Comparison of ENCODE assay signal across 8 mouse cellular contexts in the genomic region with DNA sequence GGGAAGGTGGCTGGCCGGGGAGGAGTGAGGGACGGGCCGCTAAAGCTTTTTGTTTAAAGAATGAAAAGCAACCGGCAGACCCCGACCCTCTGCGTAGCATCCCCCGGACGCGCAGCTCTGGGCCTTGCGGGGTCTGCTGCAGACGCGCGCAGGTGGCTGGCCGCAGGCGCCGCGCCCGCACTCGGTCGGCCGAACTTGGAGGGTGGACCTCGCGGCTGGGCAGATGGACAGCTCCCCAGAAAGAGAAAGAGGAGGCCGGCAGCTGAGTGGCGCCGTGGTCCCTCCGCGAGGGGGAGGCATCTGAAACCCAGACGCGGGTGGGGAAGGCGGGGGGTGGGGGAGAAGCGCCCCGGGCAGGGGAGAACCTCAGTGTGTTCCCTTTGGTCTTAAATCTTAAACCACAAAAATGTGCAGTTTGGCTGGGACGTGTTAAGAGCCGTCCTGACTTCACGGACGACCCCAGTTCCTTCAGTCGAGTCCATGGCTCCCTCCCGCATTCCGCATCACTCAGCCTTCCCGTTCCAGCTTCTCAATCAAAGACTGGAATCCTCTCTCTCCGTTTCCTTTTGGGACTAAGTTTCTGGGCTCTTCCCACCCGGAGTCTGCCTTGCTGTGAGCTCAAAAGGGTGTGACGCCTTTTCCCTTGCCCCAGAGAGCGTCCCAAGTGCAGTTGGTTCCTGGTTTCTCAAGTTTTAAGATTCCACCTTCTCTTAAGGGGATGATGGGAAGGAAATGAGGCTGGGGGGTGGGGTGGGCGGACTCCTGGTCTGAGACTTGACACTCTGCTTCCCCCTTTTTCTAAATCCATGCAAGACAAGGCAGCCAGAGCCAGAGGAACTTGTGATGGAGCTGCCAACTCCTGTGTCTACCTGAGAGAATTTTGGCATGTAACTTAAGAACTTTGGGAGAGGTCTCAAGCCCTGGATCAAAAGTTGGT. TPM values are rescaled to one million over a fixed set of nuclear protein-coding genes. Genes with fewer than 3 reads are reported as not detected.
DNase-seq lines count a peak whose midpoint lies in the region; ATAC-seq and TF ChIP-seq lines count a peak whose summit lies in the region.

No protein-coding gene starts in this region.

- WGBS in embryonic facial prominence, embryonic 15.5 days, result under 1% methylated on average over 45 of the region's 46 CpGs
- WGBS in heart, embryonic 13.5 days, result under 1% methylated on average over 46 of the region's 46 CpGs
- under 1% methylated on average over 45 of the region's 46 CpGs for WGBS in kidney, embryonic 15.5 days
- under 1% methylated on average over 46 of the region's 46 CpGs for WGBS in liver, embryonic 14.5 days (ENCODE audit: insufficient replicate concordance)
- WGBS in neural tube, embryonic 14.5 days, result under 1% methylated on average over 46 of the region's 46 CpGs

- DNase-seq in 3T3-L1 (ENCODE audit: low read depth, low spot score), result peak; percentile 69
- peak; percentile 72 for DNase-seq in adrenal gland, postnatal 25 days
- DNase-seq in liver, embryonic 14.5 days (ENCODE audit: low read depth in 3 of 3, low spot score in 3 of 3), result no peak
- peak; percentile 31 for DNase-seq in urinary bladder, postnatal 25 days (ENCODE audit: low spot score)

- H3K27me3 ChIP-seq in embryonic facial prominence, embryonic 15.5 days, result no peaks in the 10 kb centered on the region
- peaks cover 14% of the 10 kb centered on the region; the same call in 1 of the 2 replicates for H3K27me3 ChIP-seq in heart, embryonic 13.5 days (replicated peaks)
- H3K27me3 ChIP-seq in kidney, embryonic 15.5 days, result no peaks in the 10 kb centered on the region
- peaks cover 33% of the 10 kb centered on the region for H3K27me3 ChIP-seq in liver, embryonic 14.5 days (ENCODE audit: control insufficient read depth, insufficient read depth, low read length)
- H3K27me3 ChIP-seq in neural tube, embryonic 14.5 days (ENCODE audit: control insufficient read depth, insufficient read depth, low read length), result no peaks in the 10 kb centered on the region

- H3K9ac ChIP-seq in embryonic facial prominence, embryonic 15.5 days, result peak overlapping the region; percentile 80
- H3K9ac ChIP-seq in heart, embryonic 13.5 days, result peak overlapping the region; percentile 90
- H3K9ac ChIP-seq in kidney, embryonic 15.5 days, result peak overlapping the region; percentile 82
- H3K9ac ChIP-seq in liver, embryonic 14.5 days (replicated peaks), result no peak overlapping the region
- H3K9ac ChIP-seq in neural tube, embryonic 14.5 days (replicated peaks; ENCODE audit: low read depth, low read length), result peak overlapping the region; percentile 82

- no peak for TF ChIP-seq CTCF in liver, embryonic 14.5 days (IDR thresholded peaks at IDR 0.05; ENCODE audit: low read depth)

- peak overlapping the region; percentile 76 for H3K4me2 ChIP-seq in embryonic facial prominence, embryonic 15.5 days (replicated peaks)
- peak overlapping the region; percentile 100 for H3K4me2 ChIP-seq in heart, embryonic 13.5 days
- peak overlapping the region; percentile 77 for H3K4me2 ChIP-seq in kidney, embryonic 15.5 days
- H3K4me2 ChIP-seq in liver, embryonic 14.5 days (ENCODE audit: low read depth), result peak overlapping the region; percentile 64
- peak overlapping the region; percentile 76 for H3K4me2 ChIP-seq in neural tube, embryonic 14.5 days (ENCODE audit: low read depth, low read length)

- H3K36me3 ChIP-seq in embryonic facial prominence, embryonic 15.5 days, result no peaks in the 10 kb centered on the region
- no peaks in the 10 kb centered on the region for H3K36me3 ChIP-seq in heart, embryonic 13.5 days
- no peaks in the 10 kb centered on the region for H3K36me3 ChIP-seq in kidney, embryonic 15.5 days
- no peaks in the 10 kb centered on the region for H3K36me3 ChIP-seq in liver, embryonic 14.5 days (replicated peaks; ENCODE audit: control insufficient read depth, insufficient read depth, low read depth)
- H3K36me3 ChIP-seq in neural tube, embryonic 14.5 days (ENCODE audit: control insufficient read depth, insufficient read depth, low read length), result no peaks in the 10 kb centered on the region

- no peak for TF ChIP-seq EP300 in liver, embryonic 14.5 days (IDR thresholded peaks at IDR 0.05; ENCODE audit: low read depth)

- ATAC-seq in embryonic facial prominence, embryonic 15.5 days (ENCODE audit: insufficient number of reproducible peaks, low FRiP score, low TSS enrichment, low read depth), result 0 out of 2 replicates have a peak, but pooled peaks have one; percentile 13
- ATAC-seq in heart, embryonic 13.5 days (ENCODE audit: extremely low read depth, insufficient number of reproducible peaks, low FRiP score, low TSS enrichment), result no peak
- ATAC-seq in kidney, embryonic 15.5 days (replicated peaks; ENCODE audit: low FRiP score), result peak; percentile 52
- no peak for ATAC-seq in liver, embryonic 14.5 days (ENCODE audit: insufficient read depth)
- peak; percentile 0; the same call in 1 of the 2 replicates for ATAC-seq in neural tube, embryonic 14.5 days (ENCODE audit: low read depth)

- H3K9me3 ChIP-seq in embryonic facial prominence, embryonic 15.5 days (replicated peaks), result no peaks in the 10 kb centered on the region
- H3K9me3 ChIP-seq in heart, embryonic 13.5 days, result no peaks in the 10 kb centered on the region
- H3K9me3 ChIP-seq in kidney, embryonic 15.5 days (replicated peaks), result no peaks in the 10 kb centered on the region
- no peaks in the 10 kb centered on the region for H3K9me3 ChIP-seq in liver, embryonic 14.5 days (ENCODE audit: control insufficient read depth, low read length)
- H3K9me3 ChIP-seq in neural tube, embryonic 14.5 days (ENCODE audit: control insufficient read depth, low read length), result no peaks in the 10 kb centered on the region

- peak overlapping the region; percentile 84 for H3K4me3 ChIP-seq in embryonic facial prominence, embryonic 15.5 days (replicated peaks)
- peak overlapping the region; percentile 88 for H3K4me3 ChIP-seq in heart, embryonic 13.5 days
- H3K4me3 ChIP-seq in kidney, embryonic 15.5 days (replicated peaks), result peak overlapping the region; percentile 84
- H3K4me3 ChIP-seq in liver, embryonic 14.5 days (ENCODE audit: insufficient read depth in 1 of 2, low read depth in 2 of 2, low read length in 2 of 2), result peak overlapping the region; percentile 57 to 58
- H3K4me3 ChIP-seq in neural tube, embryonic 14.5 days (ENCODE audit: low read depth, low read length), result peak overlapping the region; percentile 99

- H3K27ac ChIP-seq in embryonic facial prominence, embryonic 15.5 days (replicated peaks), result peak overlapping the region; percentile 86
- no peak overlapping the region for H3K27ac ChIP-seq in heart, embryonic 13.5 days (replicated peaks)
- H3K27ac ChIP-seq in kidney, embryonic 15.5 days, result peak overlapping the region; percentile 73
- H3K27ac ChIP-seq in liver, embryonic 14.5 days, result no peak overlapping the region
- H3K27ac ChIP-seq in neural tube, embryonic 14.5 days (ENCODE audit: low read depth, low read length), result peak overlapping the region; percentile 89

- H3K4me1 ChIP-seq in embryonic facial prominence, embryonic 15.5 days, result peaks cover 26% of the 10 kb centered on the region
- peaks cover 18% of the 10 kb centered on the region for H3K4me1 ChIP-seq in heart, embryonic 13.5 days
- peaks cover 36% of the 10 kb centered on the region for H3K4me1 ChIP-seq in kidney, embryonic 15.5 days
- H3K4me1 ChIP-seq in liver, embryonic 14.5 days (replicated peaks; ENCODE audit: control insufficient read depth in 2 of 2, insufficient read depth in 2 of 2, low read length in 1 of 2), result peaks cover 0 to 7% of the 10 kb centered on the region in 2 experiments; a peak in 1 of 4 replicates
- peaks cover 24% of the 10 kb centered on the region for H3K4me1 ChIP-seq in neural tube, embryonic 14.5 days (ENCODE audit: control insufficient read depth, insufficient read depth, low read length)

RNA-seq across cellular contexts. Expression of gene Fmnl2, which starts 1.1 kb away (rescaled TPM):
- 15.5 and 16.9 TPM in 2 replicates for total RNA-seq in adrenal gland, postnatal 25 days (2021)
- polyA plus RNA-seq in embryonic facial prominence, embryonic 15.5 days (2015; fragmentation: Nextera tagmentation; extraction: Ambion mirVana), result 8.1 and 9.2 TPM in 2 replicates
- 1.1 and 1.2 TPM in 2 replicates for polyA plus RNA-seq in heart, embryonic 13.5 days (2015; fragmentation: Nextera tagmentation; extraction: Ambion mirVana)
- 7.7 and 8.0 TPM in 2 replicates for polyA plus RNA-seq in kidney, embryonic 15.5 days (2015; fragmentation: Nextera tagmentation; extraction: Ambion mirVana)
- polyA plus RNA-seq in liver, embryonic 14.5 days (2012; rRNA removed), result 0.56 and 0.79 TPM in 2 replicates
- 0.28 and 0.39 TPM in 2 replicates for polyA plus RNA-seq in liver, embryonic 14.5 days (2014; fragmentation: Nextera tagmentation; extraction: Ambion mirVana)
- polyA plus RNA-seq in neural tube, embryonic 14.5 days (2014; fragmentation: Nextera tagmentation; extraction: Ambion mirVana), result 13.3 and 16.8 TPM in 2 replicates

Comparison
In these comparisons a context has a peak if more than half of its experiments do, and no peak if none do; other contexts are left out.
1. DNase-seq: peak in 3T3-L1 (single experiment), adrenal gland, postnatal 25 days (single experiment) and urinary bladder, postnatal 25 days (single experiment); none in liver, embryonic 14.5 days (0 of 3).
2. ATAC-seq: peak in embryonic facial prominence, embryonic 15.5 days (single experiment), kidney, embryonic 15.5 days (single experiment) and neural tube, embryonic 14.5 days (single experiment); none in heart, embryonic 13.5 days (single experiment) and liver, embryonic 14.5 days (single experiment).
3. H3K27ac ChIP-seq: peak in embryonic facial prominence, embryonic 15.5 days (single experiment), kidney, embryonic 15.5 days (single experiment) and neural tube, embryonic 14.5 days (single experiment); none in heart, embryonic 13.5 days (single experiment) and liver, embryonic 14.5 days (single experiment).
4. Peak in every context shown above with its lines, with median percentiles within 50 percentile points of each other: H3K4me2 ChIP-seq and H3K4me3 ChIP-seq.